Mouse (Mus musculus) MEL (cell line): ENCODE data around the gene Vdr. TPM values are rescaled to one million over a fixed set of nuclear protein-coding genes. Genes with fewer than 3 reads are reported as not detected.

Experiments
- DNase-seq: peaks from one replicate; pipeline ENCODE4 v3.0.0; 2011; ENCODE audit warnings: low read depth, low spot score
- H3K27ac ChIP-seq: 2 replicates; pipeline ENCODE4 v1.5.1; 2012; ENCODE audit warnings: low read depth, mild to moderate bottlenecking, control low read depth, low read length, moderate library complexity; ENCODE audit not compliant: control insufficient read depth
- H3K27me3 ChIP-seq, 2 experiments: fragments of 150-350 bp in 1 of 2; sonication (generic) in 1 of 2; 2 replicates each; pipeline ENCODE4 v1.6.1; 2012; ENCODE audit warnings: low read length in 2 of 2, mild to moderate bottlenecking in 2 of 2, improper control_type of control experiment in 1 of 2, moderate library complexity in 1 of 2; ENCODE audit not compliant: insufficient read depth in 2 of 2, control insufficient read depth in 1 of 2
- H3K36me3 ChIP-seq, 2 experiments: 2 replicates each; pipeline ENCODE4 v1.6.1; 2012 to 2014; ENCODE audit warnings: low read length in 2 of 2, improper control_type of control experiment in 1 of 2, inconsistent platforms in 1 of 2, mild to moderate bottlenecking in 1 of 2; ENCODE audit not compliant: insufficient read depth in 2 of 2, control insufficient read depth in 1 of 2
- H3K4me1 ChIP-seq, 2 experiments: fragments of 150-350 bp in 1 of 2; sonication (generic) in 1 of 2; 2 replicates each; pipeline ENCODE4 v1.6.1; 2012; ENCODE audit warnings: low read length in 2 of 2, improper control_type of control experiment in 1 of 2, mild to moderate bottlenecking in 1 of 2; ENCODE audit not compliant: insufficient read depth in 2 of 2, control insufficient read depth in 1 of 2
- H3K4me3 ChIP-seq, 2 experiments: fragments of 150-350 bp in 1 of 2; sonication (generic) in 1 of 2; 2 replicates each; pipeline ENCODE4 v1.5.1; 2012; ENCODE audit warnings: low read depth in 2 of 2, low read length in 2 of 2, mild to moderate bottlenecking in 2 of 2, moderate library complexity in 2 of 2, control low read depth in 1 of 2, improper control_type of control experiment in 1 of 2; ENCODE audit not compliant: control insufficient read depth in 1 of 2, insufficient read depth in 1 of 2
- H3K79me2 ChIP-seq: 2 replicates; pipeline ENCODE4 v1.6.1; 2012; ENCODE audit warnings: mild to moderate bottlenecking, low read length, moderate library complexity; ENCODE audit not compliant: control insufficient read depth, poor library complexity, insufficient read depth
- H3K9ac ChIP-seq: 2 replicates; pipeline ENCODE4 v1.6.1; 2012; ENCODE audit warnings: low read depth, mild to moderate bottlenecking, control low read depth, low read length, moderate library complexity; ENCODE audit not compliant: control insufficient read depth, poor library complexity, severe bottlenecking
- H3K9me3 ChIP-seq: fragments of 150-350 bp; sonication (generic); replicated peaks from 2 replicates; pipeline ENCODE4 v1.6.1; 2012; ENCODE audit warnings: mild to moderate bottlenecking, low read length, improper control_type of control experiment, moderate library complexity; ENCODE audit not compliant: insufficient read depth
- MYC ChIP-seq: IDR thresholded peaks from 2 replicates; pipeline ENCODE4 v1.6.1; 2011; ENCODE audit warnings: low read depth, mild to moderate bottlenecking, low read length, improper control_type of control experiment, moderate library complexity
- POLR2A ChIP-seq, 2 experiments: IDR thresholded peaks; 2 replicates each; pipeline ENCODE4 v1.6.1; 2011 to 2012; ENCODE audit warnings: low read length in 2 of 2, mild to moderate bottlenecking in 2 of 2, control low read depth in 1 of 2, improper control_type of control experiment in 1 of 2, low read depth in 1 of 2, moderate library complexity in 1 of 2; ENCODE audit not compliant: control insufficient read depth in 1 of 2, insufficient read depth in 1 of 2, poor library complexity in 1 of 2
- POLR2AphosphoS5 ChIP-seq: IDR thresholded peaks from 2 replicates; pipeline ENCODE4 v1.6.1; 2012; ENCODE audit warnings: low read depth, borderline replicate concordance, mild to moderate bottlenecking, inconsistent platforms, low read length, moderate library complexity, mixed read lengths
- RCOR1 ChIP-seq: IDR thresholded peaks from 2 replicates; pipeline ENCODE4 v1.6.1; 2012; ENCODE audit warnings: low read depth, mild to moderate bottlenecking, inconsistent platforms, low read length, improper control_type of control experiment
- TAL1 ChIP-seq: IDR thresholded peaks from 2 replicates; pipeline ENCODE4 v1.6.1; 2012; ENCODE audit warnings: mild to moderate bottlenecking, inconsistent platforms, low read length, moderate library complexity, mixed read lengths
- ZMIZ1 ChIP-seq: IDR thresholded peaks from 2 replicates; pipeline ENCODE4 v1.6.1; 2012; ENCODE audit warnings: low read depth, mild to moderate bottlenecking, inconsistent platforms, low read length, improper control_type of control experiment, moderate library complexity
- polyA plus RNA-seq, 2 experiments: library from polyadenylated mRNA; stranded (reverse) in 1 of 2; unstranded in 1 of 2; fragments of >175 nt in 1 of 2; fragments of >200 nt in 1 of 2; gene quantifications; 2 replicates each; pipeline versions ENCODE4 v1.2.1 to v1.2.4; 2012; ENCODE audit warnings: low replicate concordance in 2 of 2, low read depth in 1 of 2; ENCODE audit not compliant: insufficient read length in 2 of 2, insufficient read depth in 1 of 2, missing spikeins in 1 of 2
- total RNA-seq: library from RNA; depleted of rRNA; stranded (reverse); fragments of 300-350 nt; gene quantifications from 2 replicates; pipeline ENCODE4 v1.2.3, GENCODE M21; 2012

Vdr gene
- total and polyA plus RNA-seq, 3 experiments: 0.54 to 1.9 TPM; not detected in 1

DNA sequence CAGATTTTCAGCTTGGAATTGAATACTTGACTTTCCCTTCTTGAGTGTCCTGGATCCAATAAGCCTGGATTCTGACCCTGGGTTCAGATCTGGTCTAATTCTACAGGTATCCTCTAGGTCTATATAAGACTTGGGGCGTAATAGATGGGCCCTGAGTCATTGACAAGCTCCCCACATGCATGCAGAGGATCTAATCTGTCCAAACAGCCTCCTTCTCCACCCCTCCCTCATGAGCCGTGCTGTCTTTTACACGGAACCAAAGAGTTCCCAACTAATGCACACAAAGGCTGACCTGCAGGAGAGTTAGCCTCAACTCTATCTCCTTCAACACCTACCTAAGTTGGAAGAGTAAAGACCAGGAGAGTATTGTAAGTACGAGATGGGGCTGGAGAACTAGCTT is 63.1 kb downstream of the Vdr start:
- H3K36me3 ChIP-seq: peaks cover 0 to 47% of the 10 kb centered on the region in 2 experiments; a peak in 3 of 4 replicates
- no peaks in the 10 kb centered on the region for H3K27me3 ChIP-seq
- H3K9ac ChIP-seq: peak overlapping the region; percentile 85
- H3K9me3 ChIP-seq: no peaks in the 10 kb centered on the region
- peak overlapping the region; percentile 99 for H3K27ac ChIP-seq
- peaks cover 62% of the 10 kb centered on the region for H3K79me2 ChIP-seq
- DNase-seq: peak; percentile 95
- H3K4me1 ChIP-seq: peaks cover 14 to 51% of the 10 kb centered on the region in 2 experiments
- H3K4me3 ChIP-seq: peak overlapping the region; percentile 72 to 77
- TF ChIP-seq POLR2AphosphoS5 (peak; percentile 75; the same call in 1 of the 2 replicates), TAL1 (peak; percentile 77), RCOR1 (no peak), MYC (no peak)

DNA sequence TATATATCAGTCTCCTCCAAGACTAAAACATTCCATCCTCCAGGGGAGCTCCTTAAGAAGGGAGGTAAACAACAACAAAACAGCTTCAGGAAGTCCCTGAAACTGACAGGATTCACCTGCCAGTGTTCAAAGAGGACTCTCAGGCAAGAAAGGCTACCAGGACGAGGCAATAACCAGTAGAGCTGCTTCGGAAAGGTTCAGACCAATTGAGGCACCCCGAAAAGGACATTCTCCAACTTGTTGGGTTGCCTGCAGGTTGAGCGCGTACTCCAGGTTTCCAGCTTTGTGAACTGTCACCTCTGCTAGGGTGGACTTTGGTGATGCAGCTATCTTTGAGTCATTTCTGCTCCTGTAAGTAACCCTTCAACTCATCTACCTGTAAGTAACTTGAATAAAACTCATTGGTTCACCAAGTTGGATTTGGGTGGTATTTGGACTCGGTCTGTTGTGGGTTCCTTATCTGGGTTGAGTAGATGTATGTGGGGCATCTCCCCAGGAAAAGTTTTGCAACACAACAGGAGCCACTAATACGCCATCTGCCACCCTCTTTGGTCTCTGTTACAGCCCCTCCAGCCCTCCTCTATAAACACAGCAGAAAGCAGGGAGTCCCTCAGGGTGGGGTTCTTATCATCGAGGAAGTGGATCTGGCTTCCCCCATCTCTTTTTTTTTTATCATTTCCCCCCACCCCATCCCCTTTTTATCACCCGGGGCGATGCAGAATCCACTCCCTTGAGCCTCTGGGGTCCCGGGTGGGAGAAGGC is 64.1 kb downstream of the Vdr start:
- peaks cover 67% of the 10 kb centered on the region for H3K79me2 ChIP-seq
- H3K27me3 ChIP-seq: no peaks in the 10 kb centered on the region
- TF ChIP-seq MYC (no peak), TAL1 (peak; percentile 55; the same call in 1 of the 2 replicates)
- peak; percentile 90 for DNase-seq
- peak overlapping the region; percentile 99 for H3K27ac ChIP-seq
- peak overlapping the region; percentile 85 for H3K9ac ChIP-seq
- peaks cover 10 to 51% of the 10 kb centered on the region in 2 experiments for H3K4me1 ChIP-seq
- peaks cover 0 to 51% of the 10 kb centered on the region in 2 experiments; a peak in 2 of 4 replicates for H3K36me3 ChIP-seq
- H3K9me3 ChIP-seq: no peaks in the 10 kb centered on the region
- H3K4me3 ChIP-seq: peak overlapping the region; percentile 72 to 77

DNA sequence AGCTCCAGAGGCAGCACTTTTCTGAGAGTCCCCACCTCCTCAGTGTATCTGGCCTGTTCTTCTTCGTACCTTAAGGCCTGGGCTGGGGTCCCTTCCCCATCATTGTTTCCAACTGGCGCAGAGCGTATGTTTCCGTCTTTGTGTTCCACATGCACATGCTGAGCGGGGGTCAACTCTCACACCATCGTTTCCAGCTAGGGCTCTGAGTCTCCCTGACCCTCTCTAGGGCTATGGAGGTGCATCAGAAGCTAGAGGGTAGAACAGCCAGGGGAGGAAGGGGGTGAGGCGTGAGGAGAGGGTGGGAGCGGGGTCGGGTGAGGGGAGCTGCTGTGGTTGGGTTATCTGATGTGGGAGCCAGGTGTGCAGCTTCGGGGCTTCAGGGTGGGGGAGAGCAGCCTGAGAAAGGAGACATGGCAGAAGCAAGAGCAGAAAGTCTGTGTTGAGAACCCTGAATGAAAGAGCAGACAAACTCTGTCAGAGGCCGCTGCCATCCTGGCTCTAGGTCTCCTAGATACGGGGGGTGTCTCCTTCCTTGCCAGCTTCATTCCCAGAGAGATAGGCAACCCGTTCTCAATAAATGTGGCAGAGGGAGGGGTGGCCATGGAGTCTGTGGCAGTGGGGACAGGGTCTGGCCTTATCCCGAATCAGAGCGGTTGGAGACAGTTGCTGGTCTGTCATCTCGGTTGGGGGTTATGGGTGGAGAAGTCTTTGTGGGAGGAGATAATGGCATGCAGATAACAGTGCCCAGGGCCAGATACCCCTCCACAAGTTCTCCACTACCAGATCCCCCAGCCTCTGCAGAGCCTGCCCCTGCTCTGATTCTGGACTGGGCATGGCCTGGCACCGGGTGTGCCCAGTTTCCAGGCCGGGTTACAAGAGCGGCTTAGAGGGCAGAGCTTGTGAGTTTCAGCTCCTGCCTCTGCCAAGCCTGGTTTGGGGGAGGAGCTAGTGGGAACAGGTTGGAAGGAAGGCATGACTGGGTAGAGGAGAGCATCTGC is 66.1 kb downstream of the Vdr start, which contains the start of gene Hdac7:
Gene Hdac7 (minus strand): TSS at position 466 of the 998 bp plus-strand sequence.
- DNase-seq: peak; percentile 99
- peak within 1 kb of the TSS; percentile 69 to 84 for H3K4me3 ChIP-seq

More for the DNA sequence above, 66.1 kb downstream of the Vdr start, which contains the start of gene Hdac7:
- TF ChIP-seq POLR2A (IDR thresholded peaks at IDR 0.05; ENCODE audit: control insufficient read depth in 1 of 2, insufficient read depth in 1 of 2, low read depth in 1 of 2, low read length in 2 of 2, poor library complexity in 1 of 2): peak in 1 of 2 experiments; percentile 77; a peak in 2 of 4 replicates
- TF ChIP-seq TAL1: peak; percentile 71
- TF ChIP-seq ZMIZ1: no peak
- TF ChIP-seq, all 39 proteins: peak for 2
- Histone ChIP-seq H3K9me3 (no peaks in the 10 kb centered on the region), H3K27ac (peak within 1 kb of the TSS; percentile 99), H3K9ac (peak within 1 kb of the TSS; percentile 91), H3K4me1 (peaks cover 18 to 56% of the 10 kb centered on the region in 2 experiments; a peak in 3 of 4 replicates), H3K36me3 (peaks cover 7 to 57% of the 10 kb centered on the region in 2 experiments), H3K27me3 (no peaks in the 10 kb centered on the region), H3K79me2 (peaks cover 74% of the 10 kb centered on the region)
